Mouse (Mus musculus) retina, postnatal 7 days (tissue): ENCODE measurements around the gene Hdac2.

Experiments used
- DNase-seq: peaks from one replicate; pipeline ENCODE4 v3.0.0-alpha.2; 2012; ENCODE audit warnings: low read depth, low spot score

Hdac2 gene

GRCm38 (mm10) chr10:36974086-36974675 lies at the start of gene Hdac2:
Hdac2 (plus strand) TSS chr10:36974544.
- DNase-seq: peak; percentile 84

DNA sequence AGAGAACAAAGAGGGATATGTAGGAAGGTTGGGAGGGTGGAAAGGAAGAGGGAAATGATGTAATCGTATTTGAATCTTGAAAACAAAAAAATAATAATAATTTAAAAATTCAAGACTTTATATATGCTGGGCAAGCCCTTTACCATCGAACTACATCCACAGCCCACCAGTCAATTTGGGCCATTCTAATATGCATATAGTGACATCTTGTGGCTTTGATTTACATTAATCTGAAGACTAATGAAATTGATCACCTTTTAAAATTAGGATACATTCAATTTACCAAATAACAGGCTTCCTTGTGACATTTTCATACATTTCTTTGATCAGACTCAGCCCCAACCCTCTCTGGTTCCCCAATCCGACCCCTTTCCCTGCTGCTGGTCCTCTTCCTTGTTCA lies 46.1 kb upstream of the Hdac2 start:
- no peak for DNase-seq

DNA sequence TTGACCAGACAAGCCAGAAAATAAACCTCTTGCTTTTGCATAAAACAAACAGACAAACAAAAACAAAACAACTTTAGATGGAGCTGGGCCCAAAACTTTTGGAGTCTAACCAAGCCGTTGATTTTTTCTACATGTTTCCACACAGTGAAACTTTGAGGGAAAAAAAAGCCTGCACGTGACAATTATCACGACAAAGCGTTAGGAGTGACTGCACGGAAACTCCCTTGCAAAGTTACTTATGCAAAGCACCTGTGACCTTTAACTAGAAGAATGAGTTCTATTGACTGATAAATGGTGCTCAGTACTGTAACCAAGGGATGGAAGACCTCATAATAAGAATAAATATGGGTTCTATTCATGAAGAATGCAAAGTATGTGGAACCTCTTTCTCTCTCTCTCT lies 38.5 kb upstream of the Hdac2 start:
- DNase-seq: no peak

DNA sequence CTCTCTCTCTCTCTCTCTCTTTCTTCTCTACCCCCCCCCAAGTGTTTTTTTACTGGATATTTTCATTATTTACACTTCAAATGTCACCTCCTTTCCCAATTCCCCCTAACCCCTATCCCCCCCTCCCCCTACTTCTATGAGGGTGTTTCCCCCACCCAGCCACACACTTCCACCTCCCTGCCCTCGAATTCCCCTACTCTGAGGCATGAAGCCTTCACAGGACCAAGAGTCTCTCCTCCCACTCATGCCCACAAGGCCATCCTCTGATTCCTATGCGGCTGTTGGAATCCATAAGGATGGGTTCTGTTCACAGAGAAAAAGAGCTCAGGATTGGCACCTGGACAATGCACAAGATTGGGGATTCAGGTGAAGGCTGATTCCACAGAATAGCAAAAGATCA lies 38.1 kb upstream of the Hdac2 start:
- DNase-seq: no peak

DNA sequence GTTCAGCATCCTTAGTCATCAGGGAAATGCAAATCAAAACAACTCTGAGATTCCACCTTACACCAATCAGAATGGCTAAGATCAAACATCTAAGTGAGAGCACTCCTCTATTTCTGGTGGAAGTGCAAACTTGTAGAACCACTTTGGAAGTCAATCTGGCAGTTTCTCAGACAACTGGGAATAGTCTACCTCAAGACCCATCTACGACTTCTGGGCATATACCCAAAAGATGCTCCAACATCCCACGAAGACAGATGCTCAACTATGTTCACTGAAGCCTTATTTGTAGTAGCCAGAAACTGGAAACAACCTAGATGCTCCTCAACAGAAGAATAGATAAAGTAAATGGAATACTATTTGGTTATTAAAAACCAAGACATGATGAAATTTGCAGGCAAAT lies 22.6 kb upstream of the Hdac2 start:
- no peak for DNase-seq

- no peak for DNase-seq
Measured at GRCm38 (mm10) chr10:36952622-36953021, 21.7 kb upstream of the Hdac2 start.

- DNase-seq: no peak
Measured at GRCm38 (mm10) chr10:36959563-36960110, 14.7 kb upstream of the Hdac2 start.

DNA sequence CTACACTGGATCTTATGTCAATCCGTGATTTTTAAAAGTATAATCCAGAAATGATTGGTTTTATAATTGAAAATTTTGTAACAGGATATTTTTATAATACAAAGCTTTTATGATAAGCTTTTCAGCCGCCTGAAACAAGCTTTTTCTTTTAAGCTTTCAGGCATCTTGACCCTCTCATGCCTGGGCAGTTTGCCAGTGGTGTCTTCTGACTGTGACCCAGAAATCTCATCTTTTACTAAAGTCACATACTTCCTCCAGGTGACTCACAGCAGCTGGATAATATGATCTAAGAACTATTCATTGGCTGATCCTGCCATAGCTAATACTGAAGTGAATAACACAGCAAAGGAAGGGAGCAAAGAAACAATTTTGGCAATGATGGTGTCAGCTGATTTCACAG lies 9.9 kb upstream of the Hdac2 start:
- no peak for DNase-seq

GRCm38 (mm10) chr10:36974676-36975520 lies 554 bp downstream of the Hdac2 start:
- DNase-seq: peak; percentile 49

- DNase-seq: no peak
Measured at GRCm38 (mm10) chr10:36981866-36982265, 7.5 kb downstream of the Hdac2 start.

- no peak for DNase-seq
Measured at GRCm38 (mm10) chr10:36992149-36992548, 17.8 kb downstream of the Hdac2 start.

- DNase-seq: no peak
Measured at GRCm38 (mm10) chr10:37000839-37001238, 26.5 kb downstream of the Hdac2 start.

DNA sequence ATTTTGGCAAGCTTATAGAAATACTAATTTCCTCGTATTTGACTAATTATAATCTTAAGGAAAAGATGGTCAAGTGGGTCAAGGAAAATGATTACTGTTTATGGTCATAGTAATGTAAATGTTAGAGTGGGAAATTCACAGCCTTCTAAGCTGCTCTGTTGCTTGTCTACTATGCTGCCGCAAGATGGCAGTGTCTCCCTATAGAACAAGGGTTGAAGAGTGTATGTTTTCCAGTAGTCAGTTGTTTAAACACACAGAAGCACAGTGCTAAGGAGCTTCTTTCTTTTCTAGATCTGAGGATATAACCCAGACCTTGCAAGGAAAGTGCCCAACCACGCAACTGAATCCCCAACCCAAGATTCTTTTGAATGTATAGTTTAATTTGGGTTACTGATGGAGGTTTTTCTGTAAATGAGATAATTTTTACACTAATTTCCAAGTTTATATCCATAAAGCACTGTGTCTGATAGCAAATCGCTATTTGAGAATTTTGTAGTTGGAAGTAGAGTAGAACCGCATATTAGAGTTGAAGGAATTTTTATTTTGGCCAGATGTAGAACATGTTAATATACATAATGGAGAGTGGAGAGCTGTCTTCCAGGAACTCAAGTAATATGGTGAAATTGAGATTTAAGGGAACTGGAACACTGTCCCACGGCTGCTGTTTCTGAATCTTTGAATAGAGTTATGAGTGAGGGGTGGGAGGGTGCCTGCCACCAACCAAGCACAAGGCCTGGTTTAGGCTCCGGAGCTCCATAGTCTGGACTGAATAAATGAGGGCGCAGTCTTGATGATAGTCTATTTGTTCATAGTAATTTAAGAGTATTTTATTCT lies 40.1 kb downstream of the Hdac2 start:
- DNase-seq: peak; percentile 73

DNA sequence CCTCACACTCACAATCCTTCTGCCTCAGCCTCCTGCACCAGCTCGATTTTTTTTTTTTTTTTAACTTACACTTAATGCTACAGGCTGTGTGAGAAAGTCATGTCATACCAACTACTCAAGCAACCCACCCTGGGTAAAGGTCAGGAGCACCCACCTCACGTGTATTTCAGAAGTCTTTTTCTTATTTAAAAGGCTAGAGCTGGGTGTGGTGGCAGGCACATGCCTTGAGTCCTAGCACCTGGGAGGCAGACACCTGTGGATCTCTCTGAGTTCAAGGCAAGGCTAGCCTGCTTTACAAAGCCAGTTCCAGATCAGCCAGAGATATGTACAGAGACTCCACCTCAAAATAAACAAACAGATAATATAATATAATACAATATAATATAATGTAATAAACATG lies 41.4 kb downstream of the Hdac2 start:
- no peak for DNase-seq

DNA sequence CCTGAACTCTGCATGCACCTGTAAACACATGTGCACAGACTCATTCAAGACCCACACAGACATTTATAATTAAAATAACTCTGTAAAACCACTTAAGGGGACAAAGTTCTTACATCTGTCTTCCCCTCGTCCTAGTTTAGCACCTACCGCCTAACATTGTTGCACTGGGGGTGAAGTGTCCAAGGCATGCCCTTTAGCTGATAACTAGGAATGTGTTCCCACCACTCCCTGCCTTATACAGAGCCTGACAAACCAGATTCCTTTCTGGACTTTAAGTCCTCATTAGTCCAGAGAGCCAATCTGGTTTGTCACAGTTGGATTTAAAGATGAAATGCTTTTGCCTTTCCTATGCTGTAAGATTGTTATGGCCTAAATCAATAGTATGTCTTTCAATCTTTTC lies 41.9 kb downstream of the Hdac2 start:
- DNase-seq: no peak

DNA sequence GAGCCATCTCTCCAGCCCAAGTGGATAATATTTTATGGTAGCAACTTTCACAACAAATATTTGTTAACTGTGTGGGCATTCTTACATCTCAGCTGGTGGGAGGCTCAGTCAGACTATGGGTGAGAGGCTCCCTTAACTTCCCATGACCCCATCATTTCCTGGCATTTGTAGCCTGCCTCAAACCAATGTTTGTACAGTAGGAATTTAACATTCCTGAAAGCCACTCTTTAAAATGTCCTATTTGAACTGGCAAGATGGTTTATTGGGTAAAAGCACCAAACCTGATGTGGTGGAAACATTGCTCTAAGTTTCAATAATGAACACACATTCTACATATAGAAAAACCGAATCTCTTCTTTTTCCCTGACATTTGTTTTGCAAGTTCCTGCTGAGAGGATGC lies 50.0 kb downstream of the Hdac2 start:
- DNase-seq: no peak

DNA sequence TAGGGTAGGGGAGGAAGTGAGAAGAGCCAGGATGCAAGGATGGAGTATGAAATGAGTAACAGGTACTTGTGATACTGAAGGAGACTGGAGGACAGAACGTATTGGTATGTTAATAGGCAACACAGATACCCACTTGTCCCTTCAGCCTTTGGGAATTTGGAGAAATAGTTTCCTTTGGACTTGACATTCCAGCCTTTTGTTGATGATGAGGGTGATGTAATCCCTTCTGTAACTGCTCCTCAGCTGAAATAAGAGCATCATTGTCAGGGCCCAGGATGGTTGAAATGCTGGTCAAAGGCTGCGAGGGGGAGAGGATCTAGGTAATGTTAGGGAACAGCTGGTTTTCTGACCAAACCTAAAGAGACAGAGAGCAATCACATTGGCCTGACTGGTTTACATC lies 54.3 kb downstream of the Hdac2 start:
- DNase-seq: no peak

GRCm38 (mm10) chr10:37035090-37035497 lies 60.8 kb downstream of the Hdac2 start:
- no peak for DNase-seq

DNA sequence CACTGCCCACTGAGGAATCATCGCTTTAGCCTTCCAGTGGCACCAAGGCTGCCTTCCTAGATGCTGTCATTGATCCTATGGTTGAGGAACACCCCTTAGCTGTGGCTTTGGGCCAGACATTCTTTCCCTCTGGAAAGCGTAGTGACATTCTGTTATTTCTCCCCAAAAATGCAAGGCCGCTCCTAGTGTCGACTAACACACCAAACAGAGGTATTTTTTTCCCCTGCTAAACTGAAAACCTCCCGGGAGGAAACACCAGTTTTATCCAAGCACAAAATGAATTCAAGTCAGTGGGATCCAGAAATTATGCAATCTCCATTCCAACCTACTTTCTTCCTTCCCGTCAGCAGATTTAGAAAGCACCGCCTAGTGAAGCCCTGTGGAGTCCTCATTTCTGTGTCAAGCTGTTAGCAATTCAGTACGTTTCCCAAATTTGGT lies 73.3 kb downstream of the Hdac2 start:
- DNase-seq: no peak
